Mouse (Mus musculus) left cerebral cortex, postnatal 10 days (tissue): ENCODE results near the gene Mn1. TPM values are rescaled to one million over a fixed set of nuclear protein-coding genes. Genes with fewer than 3 reads are reported as not detected.

ENCODE experiments used
- total RNA-seq, 2 experiments: library from RNA; stranded (reverse); gene quantifications; 2 replicates each; pipeline ENCODE4 v1.2.3; 2021

Gene Mn1
- total RNA-seq, 2 experiments from 2014 or later, result 63.5 to 70.7 TPM

Other genes with a start within 250 kb of the Mn1 start
- 10 to 100 TPM; 74.5 to 77.7 TPM for gene Pitpnb, start 86.6 kb upstream of the Mn1 start, total RNA-seq